Mouse (Mus musculus): ENCODE measurements around the gene Ugt1a1. TPM values are rescaled to one million over a fixed set of nuclear protein-coding genes. Genes with fewer than 3 reads are reported as not detected.

The Ugt1a1 gene
- polyA plus RNA-seq, 1 experiment: 31.7 TPM

DNA sequence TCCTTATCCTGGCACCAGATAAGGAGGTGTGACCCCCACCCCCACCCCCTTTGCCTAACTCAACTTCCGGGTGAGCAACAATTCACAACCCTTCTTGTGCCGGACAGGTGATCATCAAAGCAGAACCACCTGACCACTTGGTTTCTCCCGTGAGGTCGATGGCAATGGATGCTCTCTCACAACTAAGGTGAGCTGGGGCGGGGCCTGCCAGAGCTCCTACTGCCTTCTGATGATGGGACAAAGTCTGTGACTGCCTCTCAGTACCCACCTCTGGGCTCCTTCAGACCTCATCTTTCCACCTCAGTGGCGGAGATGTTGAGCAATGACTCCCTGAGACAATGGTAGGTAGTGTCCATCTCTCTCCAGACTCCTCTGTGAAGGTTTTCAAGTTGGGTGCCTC, 34.1 kb downstream of the Ugt1a1 start:
- WGBS: 77% methylated on average over 6 of the region's 6 CpGs
- TF ChIP-seq CTCF (conservative IDR thresholded peaks at IDR 0.05; ENCODE audit: insufficient read depth, insufficient read length, low read depth, low read length) (no peak), POLR2A (IDR thresholded peaks at IDR 0.05; ENCODE audit: low read depth, low read length) (no peak)
- H3K4me1 ChIP-seq (ENCODE audit: control insufficient read depth, insufficient read depth, low read length): no peaks in the 10 kb centered on the region

DNA sequence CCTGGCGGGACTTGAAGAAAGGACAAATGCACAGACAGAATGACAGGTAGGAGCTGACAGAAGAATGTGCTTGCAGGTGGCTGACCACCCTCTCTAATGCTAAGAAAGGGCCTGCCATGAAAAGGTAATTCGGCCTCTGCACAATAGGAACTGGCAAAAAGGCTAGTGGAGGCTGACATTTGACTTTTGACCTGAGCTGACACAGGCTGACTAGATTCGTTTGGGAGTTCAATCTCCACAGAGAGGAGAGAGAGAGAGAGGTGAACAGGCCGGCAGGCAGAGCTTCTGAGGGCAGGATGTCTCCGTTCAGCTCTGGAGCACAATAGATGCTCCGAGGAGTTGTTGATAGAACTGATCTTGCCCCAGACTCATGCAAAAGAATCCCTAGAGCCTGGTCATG, 34.6 kb downstream of the Ugt1a1 start:
- no peak for DNase-seq
- Histone ChIP-seq H3K4me3 (ENCODE audit: insufficient read depth, low read depth, low read length) (no peak overlapping the region), H3K4me1 (ENCODE audit: control insufficient read depth, insufficient read depth, low read length) (no peaks in the 10 kb centered on the region), H3K27me3 (replicated peaks; ENCODE audit: control insufficient read depth, insufficient read depth, low read length) (no peaks in the 10 kb centered on the region), H3K27ac (ENCODE audit: insufficient read depth, low read depth, low read length) (no peak overlapping the region), H3K36me3 (ENCODE audit: control insufficient read depth, insufficient read depth, low read length) (no peaks in the 10 kb centered on the region)
- TF ChIP-seq CTCF (conservative IDR thresholded peaks at IDR 0.05; ENCODE audit: insufficient read depth, insufficient read length, low read depth, low read length): no peak
- no peak for TF ChIP-seq POLR2A (IDR thresholded peaks at IDR 0.05; ENCODE audit: low read depth, low read length)
- 49% methylated on average over 6 of the region's 6 CpGs for WGBS

More for the DNA sequence above, 34.1 kb downstream of the Ugt1a1 start:
- DNase-seq: no peak
- no peak overlapping the region for H3K27ac ChIP-seq (ENCODE audit: insufficient read depth, low read depth, low read length)
- H3K4me3 ChIP-seq (ENCODE audit: insufficient read depth, low read depth, low read length): no peak overlapping the region
- no peaks in the 10 kb centered on the region for H3K27me3 ChIP-seq (replicated peaks; ENCODE audit: control insufficient read depth, insufficient read depth, low read length)
- no peaks in the 10 kb centered on the region for H3K36me3 ChIP-seq (ENCODE audit: control insufficient read depth, insufficient read depth, low read length)

DNA sequence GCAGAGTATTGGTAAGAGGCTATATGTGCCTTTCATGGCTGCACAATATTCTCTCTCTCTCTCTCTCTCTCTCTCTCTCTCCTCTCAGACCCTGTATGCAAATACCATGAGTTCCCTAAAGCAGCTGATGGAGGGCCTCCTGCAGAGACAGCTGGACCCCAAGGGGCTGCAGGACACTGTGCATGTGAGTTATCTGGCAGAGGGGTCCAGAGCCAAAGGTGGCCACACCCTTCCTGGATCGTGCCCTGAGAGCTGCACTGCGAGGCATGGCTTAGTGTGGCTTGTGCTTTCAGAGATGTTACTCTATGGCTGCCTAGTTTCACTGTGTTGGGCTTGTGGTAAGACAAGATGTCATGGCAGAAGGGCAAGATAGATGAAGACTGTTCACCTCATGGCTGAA, 35.9 kb downstream of the Ugt1a1 start:
- TF ChIP-seq CTCF (conservative IDR thresholded peaks at IDR 0.05; ENCODE audit: insufficient read depth, insufficient read length, low read depth, low read length): no peak
- no peak for TF ChIP-seq POLR2A (IDR thresholded peaks at IDR 0.05; ENCODE audit: low read depth, low read length)
- Histone ChIP-seq H3K27ac (ENCODE audit: insufficient read depth, low read depth, low read length) (no peak overlapping the region), H3K27me3 (replicated peaks; ENCODE audit: control insufficient read depth, insufficient read depth, low read length) (no peaks in the 10 kb centered on the region), H3K4me1 (ENCODE audit: control insufficient read depth, insufficient read depth, low read length) (no peaks in the 10 kb centered on the region), H3K4me3 (ENCODE audit: insufficient read depth, low read depth, low read length) (no peak overlapping the region), H3K36me3 (ENCODE audit: control insufficient read depth, insufficient read depth, low read length) (no peaks in the 10 kb centered on the region)
- DNase-seq: no peak
- WGBS: 53% methylated on average over 2 of the region's 2 CpGs

DNA sequence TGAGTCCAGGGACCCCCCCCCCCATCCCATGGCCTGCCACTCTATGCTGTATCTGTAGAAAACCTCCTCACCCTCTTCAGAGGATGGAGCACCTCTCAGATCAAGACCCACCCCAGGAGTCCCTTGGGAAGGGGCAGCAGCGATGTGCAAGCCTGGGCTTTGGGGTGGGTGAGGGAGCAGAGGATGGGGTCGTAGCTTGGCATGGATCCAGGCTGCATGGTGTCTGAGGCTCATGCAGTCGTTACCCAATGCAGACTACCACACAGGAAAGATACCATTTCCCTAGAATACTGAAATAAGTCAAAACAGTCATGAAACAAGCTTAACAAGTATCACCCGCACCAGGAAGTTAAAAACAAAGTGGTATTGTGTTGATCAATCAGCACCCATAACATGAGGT, 36.9 kb downstream of the Ugt1a1 start:
- H3K27ac ChIP-seq (ENCODE audit: insufficient read depth, low read depth, low read length): no peak overlapping the region
- no peaks in the 10 kb centered on the region for H3K4me1 ChIP-seq (ENCODE audit: control insufficient read depth, insufficient read depth, low read length)
- no peak for TF ChIP-seq CTCF (conservative IDR thresholded peaks at IDR 0.05; ENCODE audit: insufficient read depth, insufficient read length, low read depth, low read length)
- no peak for TF ChIP-seq POLR2A (IDR thresholded peaks at IDR 0.05; ENCODE audit: low read depth, low read length)
- no peak overlapping the region for H3K4me3 ChIP-seq (ENCODE audit: insufficient read depth, low read depth, low read length)
- 63% methylated on average over 4 of the region's 4 CpGs for WGBS
- DNase-seq: no peak
- no peaks in the 10 kb centered on the region for H3K36me3 ChIP-seq (ENCODE audit: control insufficient read depth, insufficient read depth, low read length)
- H3K27me3 ChIP-seq (replicated peaks; ENCODE audit: control insufficient read depth, insufficient read depth, low read length): no peaks in the 10 kb centered on the region

DNA sequence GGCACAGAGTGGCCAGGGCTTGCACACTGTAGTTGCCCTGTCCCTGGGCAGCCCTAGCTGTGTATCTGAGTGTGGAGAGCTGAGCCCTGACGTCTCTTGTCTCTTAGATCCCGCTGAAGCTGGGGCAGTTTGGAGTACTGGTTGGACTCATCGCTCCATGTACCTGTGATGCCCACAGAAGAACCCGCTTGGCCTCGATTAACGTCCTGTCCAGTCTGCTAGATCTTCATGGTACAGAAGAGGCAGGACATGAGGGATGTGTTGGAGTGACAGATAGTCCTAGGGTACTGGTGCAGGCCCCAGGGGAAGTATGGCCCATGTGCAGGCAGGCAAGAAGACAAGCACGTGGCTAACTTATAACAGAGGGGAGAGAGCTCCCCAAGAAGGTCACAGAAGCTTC, 37.8 kb downstream of the Ugt1a1 start:
- TF ChIP-seq POLR2A (IDR thresholded peaks at IDR 0.05; ENCODE audit: low read depth, low read length) (no peak), CTCF (conservative IDR thresholded peaks at IDR 0.05; ENCODE audit: insufficient read depth, insufficient read length, low read depth, low read length) (no peak)
- WGBS: 75% methylated on average over 7 of the region's 7 CpGs

DNA sequence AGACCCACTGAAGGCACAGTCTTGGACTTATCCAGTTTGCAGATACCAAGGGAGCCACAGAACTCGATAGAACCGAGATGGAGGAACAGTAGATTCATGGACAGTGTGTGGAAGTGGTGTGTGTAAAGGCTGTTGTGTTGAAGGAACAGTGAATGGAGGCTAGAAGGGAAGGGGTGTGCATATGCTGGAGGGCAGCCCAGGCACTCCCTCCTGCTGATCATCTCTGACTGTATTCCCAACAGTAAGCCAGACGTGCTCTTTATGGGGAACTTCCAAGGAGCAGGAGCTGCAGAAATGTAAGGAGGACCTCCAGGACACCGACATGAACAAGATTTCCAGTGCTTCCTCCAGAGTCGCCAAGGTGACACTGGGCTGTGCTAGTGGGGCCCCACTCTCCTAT, 38.3 kb downstream of the Ugt1a1 start:
- Histone ChIP-seq H3K36me3 (ENCODE audit: control insufficient read depth, insufficient read depth, low read length) (no peaks in the 10 kb centered on the region), H3K27me3 (replicated peaks; ENCODE audit: control insufficient read depth, insufficient read depth, low read length) (no peaks in the 10 kb centered on the region), H3K27ac (ENCODE audit: insufficient read depth, low read depth, low read length) (no peak overlapping the region), H3K4me3 (ENCODE audit: insufficient read depth, low read depth, low read length) (no peak overlapping the region), H3K4me1 (ENCODE audit: control insufficient read depth, insufficient read depth, low read length) (no peaks in the 10 kb centered on the region)
- TF ChIP-seq POLR2A (IDR thresholded peaks at IDR 0.05; ENCODE audit: low read depth, low read length) (no peak), CTCF (conservative IDR thresholded peaks at IDR 0.05; ENCODE audit: insufficient read depth, insufficient read length, low read depth, low read length) (no peak)
- WGBS: 81% methylated on average over 5 of the region's 5 CpGs
- DNase-seq: no peak

More for the DNA sequence above, 37.8 kb downstream of the Ugt1a1 start:
- no peaks in the 10 kb centered on the region for H3K36me3 ChIP-seq (ENCODE audit: control insufficient read depth, insufficient read depth, low read length)
- H3K4me1 ChIP-seq (ENCODE audit: control insufficient read depth, insufficient read depth, low read length): no peaks in the 10 kb centered on the region
- no peak overlapping the region for H3K4me3 ChIP-seq (ENCODE audit: insufficient read depth, low read depth, low read length)
- DNase-seq: no peak
- no peak overlapping the region for H3K27ac ChIP-seq (ENCODE audit: insufficient read depth, low read depth, low read length)
- no peaks in the 10 kb centered on the region for H3K27me3 ChIP-seq (replicated peaks; ENCODE audit: control insufficient read depth, insufficient read depth, low read length)

DNA sequence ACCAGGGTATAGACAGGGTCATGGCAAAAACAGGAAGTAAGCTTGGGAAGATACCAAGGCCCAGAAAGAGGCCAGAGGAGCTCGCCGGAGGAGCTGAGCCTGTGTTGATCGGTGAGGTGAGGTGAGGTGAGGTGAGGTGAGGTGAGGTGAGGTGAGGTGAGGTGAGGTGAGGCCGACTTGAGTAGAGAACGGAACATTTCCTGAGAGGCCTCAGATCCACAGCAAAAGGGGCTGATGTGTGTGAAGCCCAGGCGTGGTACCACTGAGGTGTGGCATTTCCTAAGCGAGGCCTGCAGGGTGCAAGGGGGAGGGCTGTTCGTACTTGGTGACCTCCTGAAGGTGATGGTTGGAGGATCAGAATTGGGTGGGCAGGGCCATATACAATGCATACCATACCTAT, 41.3 kb downstream of the Ugt1a1 start:
- Histone ChIP-seq H3K4me1 (ENCODE audit: control insufficient read depth, insufficient read depth, low read length) (no peaks in the 10 kb centered on the region), H3K36me3 (ENCODE audit: control insufficient read depth, insufficient read depth, low read length) (no peaks in the 10 kb centered on the region), H3K27ac (ENCODE audit: insufficient read depth, low read depth, low read length) (no peak overlapping the region), H3K4me3 (ENCODE audit: insufficient read depth, low read depth, low read length) (no peak overlapping the region), H3K27me3 (replicated peaks; ENCODE audit: control insufficient read depth, insufficient read depth, low read length) (no peaks in the 10 kb centered on the region)
- TF ChIP-seq CTCF (conservative IDR thresholded peaks at IDR 0.05; ENCODE audit: insufficient read depth, insufficient read length, low read depth, low read length) (no peak), POLR2A (IDR thresholded peaks at IDR 0.05; ENCODE audit: low read depth, low read length) (no peak)
- no peak for DNase-seq
- WGBS: 61% methylated on average over 8 of the region's 8 CpGs

DNA sequence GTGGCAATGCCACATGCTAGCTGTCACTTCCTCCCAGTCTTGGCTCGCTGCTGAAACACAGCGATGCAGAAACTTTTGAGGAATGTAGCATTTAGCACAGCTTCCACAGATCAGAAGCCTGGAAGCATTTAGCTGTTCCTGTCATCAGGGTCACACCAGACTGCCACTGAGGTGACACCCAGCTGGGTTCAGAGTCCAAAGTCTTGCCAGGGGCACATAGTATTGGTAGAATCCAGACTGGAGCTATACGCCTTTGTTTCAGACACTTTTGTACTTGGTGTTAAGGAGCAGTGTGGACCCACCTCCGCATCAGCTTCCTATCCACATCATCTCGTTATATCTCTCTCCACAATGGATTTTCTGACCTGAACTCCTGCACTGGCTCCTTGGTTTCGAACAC, 41.8 kb downstream of the Ugt1a1 start:
- TF ChIP-seq CTCF (conservative IDR thresholded peaks at IDR 0.05; ENCODE audit: insufficient read depth, insufficient read length, low read depth, low read length) (no peak), POLR2A (IDR thresholded peaks at IDR 0.05; ENCODE audit: low read depth, low read length) (no peak)
- DNase-seq: no peak
- WGBS: 69% methylated on average over 6 of the region's 6 CpGs
- H3K4me1 ChIP-seq (ENCODE audit: control insufficient read depth, insufficient read depth, low read length): no peaks in the 10 kb centered on the region
- H3K27me3 ChIP-seq (replicated peaks; ENCODE audit: control insufficient read depth, insufficient read depth, low read length): no peaks in the 10 kb centered on the region
- H3K4me3 ChIP-seq (ENCODE audit: insufficient read depth, low read depth, low read length): no peak overlapping the region
- no peak overlapping the region for H3K27ac ChIP-seq (ENCODE audit: insufficient read depth, low read depth, low read length)
- H3K36me3 ChIP-seq (ENCODE audit: control insufficient read depth, insufficient read depth, low read length): no peaks in the 10 kb centered on the region
